Comparison of ENCODE assay signal across 8 mouse cellular contexts in the genomic region with DNA sequence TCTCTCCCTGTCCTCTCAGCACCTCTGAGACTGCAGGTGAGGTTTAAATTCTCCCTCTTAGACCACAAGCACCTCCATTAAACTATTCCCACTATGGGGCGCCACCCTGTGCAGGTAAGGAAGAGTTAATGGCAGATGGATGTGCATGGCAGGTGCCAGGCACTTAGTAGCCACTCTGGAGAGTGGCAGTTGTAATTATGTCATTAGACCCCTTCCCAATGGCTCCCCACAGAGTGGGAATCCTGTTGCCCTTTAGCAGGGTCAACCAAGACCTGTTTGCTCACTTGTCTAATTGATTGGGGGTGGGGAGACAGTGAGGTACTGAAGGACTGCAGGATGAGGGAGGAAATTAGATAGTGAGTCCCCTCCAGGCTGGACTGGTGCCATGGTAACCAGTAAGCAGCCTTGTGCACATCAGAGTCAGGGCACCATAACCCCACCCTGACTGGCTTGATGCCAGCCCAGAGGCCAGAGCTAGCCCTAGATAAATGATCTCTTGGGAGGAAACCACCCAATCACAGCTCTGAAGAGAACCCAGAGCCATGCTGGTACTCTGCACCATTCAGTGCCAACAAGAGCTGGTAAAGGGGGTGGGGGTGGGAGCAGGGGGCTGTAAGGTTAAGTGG.
DNase-seq lines count a peak whose midpoint lies in the region; ATAC-seq lines count a peak whose summit lies in the region.
"Had no signal": no experiment of that assay in that cellular context is flagged by ENCODE, and none has a peak within 500 bp of the region (broad histone marks: within the 10 kb centered on the region; RNA-seq: fewer than 3 reads in every experiment).

No protein-coding gene starts in this region.

- ATAC-seq in kidney, embryonic 15.5 days (replicated peaks; ENCODE audit: low FRiP score): peak; percentile 83
- ATAC-seq in common myeloid progenitor, adult 5-6 weeks (replicated peaks; ENCODE audit: low read depth, poor library complexity, severe bottlenecking): peak; percentile 75
- ATAC-seq in liver, embryonic 12.5 days: peak; percentile 55

- H3K4me3 ChIP-seq in kidney, embryonic 15.5 days (replicated peaks): no peak overlapping the region
- H3K4me3 ChIP-seq in liver, embryonic 12.5 days: no peak overlapping the region

- H3K36me3 ChIP-seq in kidney, embryonic 15.5 days: no peaks in the 10 kb centered on the region
- H3K36me3 ChIP-seq in liver, embryonic 12.5 days: no peaks in the 10 kb centered on the region

- H3K9ac ChIP-seq in kidney, embryonic 15.5 days: no peak overlapping the region
- no peak overlapping the region for H3K9ac ChIP-seq in liver, embryonic 12.5 days

- H3K4me1 ChIP-seq in kidney, embryonic 15.5 days: peaks cover 26% of the 10 kb centered on the region
- H3K4me1 ChIP-seq in liver, embryonic 12.5 days: peaks cover 21% of the 10 kb centered on the region

- H3K27ac ChIP-seq in kidney, embryonic 15.5 days: no peak overlapping the region
- H3K27ac ChIP-seq in liver, embryonic 12.5 days: no peak overlapping the region

- no peaks in the 10 kb centered on the region for H3K27me3 ChIP-seq in kidney, embryonic 15.5 days
- no peaks in the 10 kb centered on the region for H3K27me3 ChIP-seq in liver, embryonic 12.5 days (replicated peaks)

- 74% methylated on average over 1 of the region's 1 CpGs for WGBS in kidney, embryonic 15.5 days
- 69% methylated on average over 1 of the region's 1 CpGs for WGBS in liver, embryonic 12.5 days (ENCODE audit: insufficient replicate concordance)

- DNase-seq in kidney, adult 9 months: no peak
- DNase-seq in CD4-positive, CD25-positive, alpha-beta regulatory T cell, adult 2 months (ENCODE audit: low read depth, low spot score): peak; percentile 52
- no peak for DNase-seq in spleen, postnatal 4 days (ENCODE audit: low spot score in 2 of 2)
- no peak for DNase-seq in frontal cortex, adult 2 months (ENCODE audit: extremely low spot score in 1 of 2, low spot score in 1 of 2)
- DNase-seq: lung, adult 2 months had no signal

- H3K9me3 ChIP-seq in kidney, embryonic 15.5 days (replicated peaks): no peaks in the 10 kb centered on the region
- no peaks in the 10 kb centered on the region for H3K9me3 ChIP-seq in liver, embryonic 12.5 days (replicated peaks)

- no peak overlapping the region for H3K4me2 ChIP-seq in kidney, embryonic 15.5 days
- H3K4me2 ChIP-seq in liver, embryonic 12.5 days: no peak overlapping the region
